Mouse (Mus musculus): ENCODE data around the gene Timp2.
"Not testable (repeated sequence)": the region's sequence is repeated elsewhere in the genome, so short reads cannot be mapped to it uniquely, and the experiment has no call there.

Timp2 gene

GRCm38 (mm10) chr11:118355640-118356039 is at the start of gene Timp2:
Gene Timp2, minus strand, starts transcription at chr11:118355740.
- DNase-seq (ENCODE audit: low read depth in 1 of 2, low spot score in 2 of 2): no peak

GRCm38 (mm10) chr11:118405311-118405710 is 49.8 kb upstream of the Timp2 start:
- DNase-seq (ENCODE audit: low read depth in 1 of 2, low spot score in 2 of 2): no peak

GRCm38 (mm10) chr11:118403951-118404899 is 48.7 kb upstream of the Timp2 start:
- DNase-seq (ENCODE audit: low read depth in 1 of 2, low spot score in 2 of 2): no peak

GRCm38 (mm10) chr11:118403183-118403582 is 47.6 kb upstream of the Timp2 start:
- DNase-seq (ENCODE audit: low read depth in 1 of 2, low spot score in 2 of 2): no peak

- no peak for DNase-seq (ENCODE audit: low read depth in 1 of 2, low spot score in 2 of 2)
Measured at GRCm38 (mm10) chr11:118401760-118402280, 46.3 kb upstream of the Timp2 start, which contains the start of gene Lgals3bp. Gene Lgals3bp, minus strand, starts transcription at chr11:118402092.

GRCm38 (mm10) chr11:118401195-118401594 is 45.7 kb upstream of the Timp2 start:
- no peak for DNase-seq (ENCODE audit: low read depth in 1 of 2, low spot score in 2 of 2)

GRCm38 (mm10) chr11:118400566-118400936 is 45.0 kb upstream of the Timp2 start:
- no peak for DNase-seq (ENCODE audit: low read depth in 1 of 2, low spot score in 2 of 2)

- no peak for DNase-seq (ENCODE audit: low read depth in 1 of 2, low spot score in 2 of 2)
Measured at GRCm38 (mm10) chr11:118399891-118400565, 44.5 kb upstream of the Timp2 start.

GRCm38 (mm10) chr11:118397806-118398530 is 42.4 kb upstream of the Timp2 start:
- DNase-seq (ENCODE audit: low read depth in 1 of 2, low spot score in 2 of 2): no peak

- DNase-seq (ENCODE audit: low read depth in 1 of 2, low spot score in 2 of 2): no peak
Measured at GRCm38 (mm10) chr11:118394538-118394937, 39.0 kb upstream of the Timp2 start.

- DNase-seq (ENCODE audit: low read depth in 1 of 2, low spot score in 2 of 2): no peak
Measured at GRCm38 (mm10) chr11:118393991-118394390, 38.5 kb upstream of the Timp2 start.

- not testable (repeated sequence) for DNase-seq (ENCODE audit: low read depth in 1 of 2, low spot score in 2 of 2)
Measured at GRCm38 (mm10) chr11:118387816-118388215, 32.3 kb upstream of the Timp2 start.

GRCm38 (mm10) chr11:118379251-118380009 is 23.9 kb upstream of the Timp2 start:
- peak; percentile 49 to 71 for DNase-seq (ENCODE audit: low read depth in 1 of 2, low spot score in 2 of 2)

- DNase-seq (ENCODE audit: low read depth in 1 of 2, low spot score in 2 of 2): no peak
Measured at GRCm38 (mm10) chr11:118378656-118379055, 23.1 kb upstream of the Timp2 start.

GRCm38 (mm10) chr11:118376323-118376722 is 20.8 kb upstream of the Timp2 start:
- not testable (repeated sequence) for DNase-seq (ENCODE audit: low read depth in 1 of 2, low spot score in 2 of 2)

- no peak for DNase-seq (ENCODE audit: low read depth in 1 of 2, low spot score in 2 of 2)
Measured at GRCm38 (mm10) chr11:118375881-118376280, 20.3 kb upstream of the Timp2 start.

- DNase-seq (ENCODE audit: low read depth in 1 of 2, low spot score in 2 of 2): no peak
Measured at GRCm38 (mm10) chr11:118375461-118375860, 19.9 kb upstream of the Timp2 start.

- no peak for DNase-seq (ENCODE audit: low read depth in 1 of 2, low spot score in 2 of 2)
Measured at GRCm38 (mm10) chr11:118375006-118375405, 19.5 kb upstream of the Timp2 start.

- no peak for DNase-seq (ENCODE audit: low read depth in 1 of 2, low spot score in 2 of 2)
Measured at GRCm38 (mm10) chr11:118374506-118374905, 19.0 kb upstream of the Timp2 start.

- DNase-seq (ENCODE audit: low read depth in 1 of 2, low spot score in 2 of 2): no peak
Measured at GRCm38 (mm10) chr11:118372641-118373040, 17.1 kb upstream of the Timp2 start.

All from monocyte, adult 2 months (primary cell).